Mouse (Mus musculus): ENCODE results near the gene Slc4a2.

DNA sequence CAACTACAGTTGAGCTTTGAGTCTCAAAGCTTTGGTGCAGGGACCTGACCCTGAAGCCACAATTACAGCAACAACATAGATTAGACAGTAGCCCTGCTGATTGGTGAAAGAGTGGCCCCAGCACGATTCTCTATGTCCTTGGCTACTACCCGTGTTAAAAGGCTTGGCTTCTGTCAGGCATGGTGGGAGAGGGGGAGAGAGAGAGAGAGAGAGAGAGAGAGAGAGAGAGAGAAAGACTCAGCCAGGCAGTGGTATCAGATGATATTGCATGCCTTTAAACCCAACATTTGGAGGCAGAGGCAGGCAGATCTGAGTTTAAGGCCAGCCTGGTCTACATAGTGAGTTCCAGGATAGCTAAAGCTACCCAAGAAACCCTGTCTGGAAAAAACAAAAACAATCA, 41.6 kb upstream of the Slc4a2 start:
- no peak for TF ChIP-seq CTCF (IDR thresholded peaks at IDR 0.05; ENCODE audit: low read depth, low read length)
- no peak for TF ChIP-seq POLR2A (IDR thresholded peaks at IDR 0.05; ENCODE audit: extremely low read depth, insufficient read depth, low read length)

Measured in liver, adult 2 months (tissue).